Mouse (Mus musculus): ENCODE measurements around the gene Olfr750. TPM values are rescaled to one million over a fixed set of nuclear protein-coding genes. Genes with fewer than 3 reads are reported as not detected.

Gene Olfr750
- polyA plus RNA-seq (2014; fragmentation: Nextera tagmentation; extraction: Ambion mirVana): not detected in 2 replicates

GRCm38 (mm10) chr14:51074335-51074734 lies at the start of gene Olfr750:
Olfr750 (minus strand) TSS chr14:51074435.
- Histone ChIP-seq H3K9me3 (ENCODE audit: control insufficient read depth, low read depth, low read length) (no peaks in the 10 kb centered on the region), H3K4me2 (replicated peaks; ENCODE audit: low read depth, low read length) (no peak within 1 kb of the TSS), H3K36me3 (ENCODE audit: control insufficient read depth, insufficient read depth, low read length) (no peaks in the 10 kb centered on the region), H3K4me1 (ENCODE audit: control insufficient read depth, insufficient read depth, low read length) (no peaks in the 10 kb centered on the region), H3K9ac (replicated peaks; ENCODE audit: low read depth, low read length) (no peak within 1 kb of the TSS), H3K27me3 (ENCODE audit: control insufficient read depth, insufficient read depth, low read length) (no peaks in the 10 kb centered on the region), H3K4me3 (ENCODE audit: low read depth, low read length) (no peak within 1 kb of the TSS), H3K27ac (ENCODE audit: low read length) (no peak within 1 kb of the TSS)
- WGBS: 83% methylated on average over 3 of the region's 3 CpGs
- ATAC-seq (ENCODE audit: insufficient number of reproducible peaks, insufficient read depth, low FRiP score, low read depth): no peak

- ATAC-seq (ENCODE audit: insufficient number of reproducible peaks, insufficient read depth, low FRiP score, low read depth): no peak
- H3K27ac ChIP-seq (ENCODE audit: low read length): no peak within 1 kb of the TSS
- WGBS: 49% methylated on average over 12 of the region's 12 CpGs
These were observed 39.8 kb upstream of the Olfr750 start, which contains the start of gene Eddm3b for GRCm38 (mm10) chr14:51113916-51114560. Eddm3b (plus strand) TSS chr14:51114426.

GRCm38 (mm10) chr14:51113476-51113875 lies 39.2 kb upstream of the Olfr750 start:
- Histone ChIP-seq H3K4me2 (replicated peaks; ENCODE audit: low read depth, low read length) (no peak overlapping the region), H3K4me3 (ENCODE audit: low read depth, low read length) (no peak overlapping the region), H3K27me3 (ENCODE audit: control insufficient read depth, insufficient read depth, low read length) (no peaks in the 10 kb centered on the region), H3K27ac (ENCODE audit: low read length) (no peak overlapping the region), H3K4me1 (ENCODE audit: control insufficient read depth, insufficient read depth, low read length) (no peaks in the 10 kb centered on the region), H3K9me3 (ENCODE audit: control insufficient read depth, low read depth, low read length) (no peaks in the 10 kb centered on the region), H3K36me3 (ENCODE audit: control insufficient read depth, insufficient read depth, low read length) (no peaks in the 10 kb centered on the region), H3K9ac (replicated peaks; ENCODE audit: low read depth, low read length) (no peak overlapping the region)
- WGBS: 40% methylated on average over 9 of the region's 9 CpGs
- no peak for ATAC-seq (ENCODE audit: insufficient number of reproducible peaks, insufficient read depth, low FRiP score, low read depth)

More at GRCm38 (mm10) chr14:51113916-51114560, 39.8 kb upstream of the Olfr750 start, which contains the start of gene Eddm3b:
- no peak within 1 kb of the TSS for H3K9ac ChIP-seq (replicated peaks; ENCODE audit: low read depth, low read length)
- H3K4me1 ChIP-seq (ENCODE audit: control insufficient read depth, insufficient read depth, low read length): no peaks in the 10 kb centered on the region
- H3K36me3 ChIP-seq (ENCODE audit: control insufficient read depth, insufficient read depth, low read length): no peaks in the 10 kb centered on the region
- H3K27me3 ChIP-seq (ENCODE audit: control insufficient read depth, insufficient read depth, low read length): no peaks in the 10 kb centered on the region
- H3K9me3 ChIP-seq (ENCODE audit: control insufficient read depth, low read depth, low read length): no peaks in the 10 kb centered on the region
- H3K4me3 ChIP-seq (ENCODE audit: low read depth, low read length): no peak within 1 kb of the TSS
- no peak within 1 kb of the TSS for H3K4me2 ChIP-seq (replicated peaks; ENCODE audit: low read depth, low read length)

- no peak overlapping the region for H3K9ac ChIP-seq (replicated peaks; ENCODE audit: low read depth, low read length)
- H3K27ac ChIP-seq (ENCODE audit: low read length): no peak overlapping the region
- no peaks in the 10 kb centered on the region for H3K36me3 ChIP-seq (ENCODE audit: control insufficient read depth, insufficient read depth, low read length)
- WGBS: 70% methylated on average over 3 of the region's 3 CpGs
- H3K9me3 ChIP-seq (ENCODE audit: control insufficient read depth, low read depth, low read length): no peaks in the 10 kb centered on the region
- ATAC-seq (ENCODE audit: insufficient number of reproducible peaks, insufficient read depth, low FRiP score, low read depth): no peak
- H3K4me3 ChIP-seq (ENCODE audit: low read depth, low read length): no peak overlapping the region
- no peak overlapping the region for H3K4me2 ChIP-seq (replicated peaks; ENCODE audit: low read depth, low read length)
- H3K27me3 ChIP-seq (ENCODE audit: control insufficient read depth, insufficient read depth, low read length): no peaks in the 10 kb centered on the region
- H3K4me1 ChIP-seq (ENCODE audit: control insufficient read depth, insufficient read depth, low read length): no peaks in the 10 kb centered on the region
These were observed 37.7 kb upstream of the Olfr750 start for GRCm38 (mm10) chr14:51111966-51112365.

GRCm38 (mm10) chr14:51106449-51106967 lies 32.3 kb upstream of the Olfr750 start:
- H3K4me2 ChIP-seq (replicated peaks; ENCODE audit: low read depth, low read length): no peak overlapping the region
- no peaks in the 10 kb centered on the region for H3K27me3 ChIP-seq (ENCODE audit: control insufficient read depth, insufficient read depth, low read length)
- 0 out of 2 replicates have a peak, but pooled peaks cover 4% of the 10 kb centered on the region for H3K36me3 ChIP-seq (ENCODE audit: control insufficient read depth, insufficient read depth, low read length)
- ATAC-seq (ENCODE audit: insufficient number of reproducible peaks, insufficient read depth, low FRiP score, low read depth): no peak
- H3K4me1 ChIP-seq (ENCODE audit: control insufficient read depth, insufficient read depth, low read length): no peaks in the 10 kb centered on the region
- no peaks in the 10 kb centered on the region for H3K9me3 ChIP-seq (ENCODE audit: control insufficient read depth, low read depth, low read length)
- H3K27ac ChIP-seq (ENCODE audit: low read length): no peak overlapping the region
- H3K9ac ChIP-seq (replicated peaks; ENCODE audit: low read depth, low read length): no peak overlapping the region
- no peak overlapping the region for H3K4me3 ChIP-seq (ENCODE audit: low read depth, low read length)

- ATAC-seq (ENCODE audit: insufficient number of reproducible peaks, insufficient read depth, low FRiP score, low read depth): no peak
- Histone ChIP-seq H3K27me3 (ENCODE audit: control insufficient read depth, insufficient read depth, low read length) (no peaks in the 10 kb centered on the region), H3K4me2 (replicated peaks; ENCODE audit: low read depth, low read length) (no peak overlapping the region)
These were observed 30.1 kb upstream of the Olfr750 start for GRCm38 (mm10) chr14:51104366-51104765.

GRCm38 (mm10) chr14:51103217-51103616 lies 29.0 kb upstream of the Olfr750 start:
- Histone ChIP-seq H3K36me3 (ENCODE audit: control insufficient read depth, insufficient read depth, low read length) (0 out of 2 replicates have a peak, but pooled peaks cover 4% of the 10 kb centered on the region), H3K4me3 (ENCODE audit: low read depth, low read length) (no peak overlapping the region), H3K9me3 (ENCODE audit: control insufficient read depth, low read depth, low read length) (no peaks in the 10 kb centered on the region), H3K9ac (replicated peaks; ENCODE audit: low read depth, low read length) (no peak overlapping the region), H3K27me3 (ENCODE audit: control insufficient read depth, insufficient read depth, low read length) (no peaks in the 10 kb centered on the region), H3K4me2 (replicated peaks; ENCODE audit: low read depth, low read length) (no peak overlapping the region), H3K27ac (ENCODE audit: low read length) (no peak overlapping the region), H3K4me1 (ENCODE audit: control insufficient read depth, insufficient read depth, low read length) (no peaks in the 10 kb centered on the region)
- 63% methylated on average over 3 of the region's 3 CpGs for WGBS
- ATAC-seq (ENCODE audit: insufficient number of reproducible peaks, insufficient read depth, low FRiP score, low read depth): no peak

More at GRCm38 (mm10) chr14:51104366-51104765, 30.1 kb upstream of the Olfr750 start:
- Histone ChIP-seq H3K4me1 (ENCODE audit: control insufficient read depth, insufficient read depth, low read length) (no peaks in the 10 kb centered on the region), H3K9ac (replicated peaks; ENCODE audit: low read depth, low read length) (no peak overlapping the region), H3K9me3 (ENCODE audit: control insufficient read depth, low read depth, low read length) (no peaks in the 10 kb centered on the region), H3K27ac (ENCODE audit: low read length) (no peak overlapping the region), H3K36me3 (ENCODE audit: control insufficient read depth, insufficient read depth, low read length) (0 out of 2 replicates have a peak, but pooled peaks cover 4% of the 10 kb centered on the region), H3K4me3 (ENCODE audit: low read depth, low read length) (no peak overlapping the region)
- WGBS: 75% methylated on average over 2 of the region's 2 CpGs

GRCm38 (mm10) chr14:51101284-51101683 lies 27.0 kb upstream of the Olfr750 start:
- Histone ChIP-seq H3K4me3 (ENCODE audit: low read depth, low read length) (no peak overlapping the region), H3K4me1 (ENCODE audit: control insufficient read depth, insufficient read depth, low read length) (no peaks in the 10 kb centered on the region), H3K9ac (replicated peaks; ENCODE audit: low read depth, low read length) (no peak overlapping the region), H3K9me3 (ENCODE audit: control insufficient read depth, low read depth, low read length) (no peaks in the 10 kb centered on the region), H3K4me2 (replicated peaks; ENCODE audit: low read depth, low read length) (no peak overlapping the region), H3K27me3 (ENCODE audit: control insufficient read depth, insufficient read depth, low read length) (no peaks in the 10 kb centered on the region), H3K27ac (ENCODE audit: low read length) (no peak overlapping the region), H3K36me3 (ENCODE audit: control insufficient read depth, insufficient read depth, low read length) (0 out of 2 replicates have a peak, but pooled peaks cover 4% of the 10 kb centered on the region)
- ATAC-seq (ENCODE audit: insufficient number of reproducible peaks, insufficient read depth, low FRiP score, low read depth): no peak
- 70% methylated on average over 9 of the region's 9 CpGs for WGBS

All from stomach, embryonic 14.5 days (tissue).